Mouse (Mus musculus): ENCODE measurements at regions not wholly inside any gene's neighbourhood (a gene's known extent, or its start where the extent isn't known, plus 50 kb on each side); places are given as distances from the start of the nearest gene placed in this dataset.

- TF ChIP-seq CTCF (IDR thresholded peaks at IDR 0.05) (no peak), POLR2A (IDR thresholded peaks at IDR 0.05; ENCODE audit: insufficient read depth, low read depth, low read length) (no peak), EP300 (IDR thresholded peaks at IDR 0.05; ENCODE audit: insufficient read depth, low read depth, low read length) (no peak)
These were observed 57.5 kb upstream of the Gm11733 start for GRCm38 (mm10) chr11:117426651-117427050.
